Mouse (Mus musculus) heart, adult 8-10 months (tissue): Measurements from ENCODE around the gene Pdpk1. TPM values are rescaled to one million over a fixed set of nuclear protein-coding genes. Genes with fewer than 3 reads are reported as not detected.
"Not testable (repeated sequence)": the region's sequence is repeated elsewhere in the genome, so short reads cannot be mapped to it uniquely, and the experiment has no call there.

ENCODE experiments used
- DNase-seq: peaks from one replicate; pipeline ENCODE4 v3.0.0; 2022; ENCODE audit warnings: low spot score
- total RNA-seq, 4 experiments: library from RNA; stranded (reverse); gene quantifications; 2 replicates each; pipeline ENCODE4 v1.2.4; 2022

Pdpk1 gene
- total RNA-seq, 4 experiments from 2014 or later = 38.3 to 46.0 (median 45.0) TPM

DNA sequence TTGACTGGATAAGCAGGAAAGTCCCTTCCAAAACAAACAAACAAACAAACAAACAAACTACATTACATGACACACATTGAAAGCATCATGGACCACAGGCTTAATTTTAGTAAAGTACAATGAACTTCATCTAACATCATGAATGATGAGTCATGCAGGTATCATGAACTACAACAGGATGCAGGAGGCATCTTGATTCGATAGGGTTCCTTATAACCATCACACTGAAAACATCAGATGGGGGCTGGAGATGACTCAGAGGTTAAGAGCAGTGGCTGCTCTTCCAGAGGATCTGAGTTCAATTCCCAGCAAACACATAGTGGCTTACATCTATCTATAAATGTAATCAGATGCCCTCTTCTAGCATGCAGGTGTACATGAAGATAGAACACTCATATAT is 23.1 kb downstream of the Pdpk1 start:
- no peak for DNase-seq

DNA sequence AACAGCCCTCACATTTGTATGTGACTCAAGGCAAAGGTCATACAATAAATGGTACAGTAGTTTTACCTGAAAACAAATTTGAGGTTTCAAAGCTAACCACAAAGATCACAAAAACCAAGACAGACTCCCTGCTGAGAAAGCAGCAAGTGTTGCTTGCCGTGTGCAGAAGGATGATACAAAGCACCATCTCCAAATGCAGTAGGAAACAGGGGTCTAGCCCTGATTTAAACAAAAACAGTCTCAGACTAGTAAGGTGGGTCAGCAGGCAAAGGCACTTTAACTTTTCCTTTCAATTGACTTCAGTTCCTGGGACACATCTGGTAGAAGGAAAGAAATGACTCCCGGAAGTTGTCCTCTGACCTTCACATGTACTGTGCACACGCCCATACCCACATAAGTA is 23.9 kb downstream of the Pdpk1 start:
- no peak for DNase-seq

DNA sequence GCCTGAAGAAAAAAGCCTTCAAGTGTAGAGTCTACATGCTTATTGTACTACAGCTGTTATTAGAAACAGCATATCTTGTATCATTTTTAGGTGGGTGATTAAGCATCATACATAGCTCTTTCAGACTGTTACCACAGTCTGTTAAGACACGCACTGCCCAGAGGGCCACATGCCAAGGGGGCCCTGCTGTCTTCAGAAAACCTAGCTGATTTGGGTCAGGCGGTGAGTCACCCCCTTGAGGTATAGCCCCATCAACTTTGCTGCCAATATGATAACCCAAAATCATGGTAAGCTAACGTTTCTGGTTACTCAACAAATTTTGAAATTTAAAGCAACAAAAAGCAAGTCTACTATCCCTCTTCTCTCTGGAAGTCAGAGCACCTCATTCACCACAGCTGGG is 31.3 kb downstream of the Pdpk1 start:
- no peak for DNase-seq

DNA sequence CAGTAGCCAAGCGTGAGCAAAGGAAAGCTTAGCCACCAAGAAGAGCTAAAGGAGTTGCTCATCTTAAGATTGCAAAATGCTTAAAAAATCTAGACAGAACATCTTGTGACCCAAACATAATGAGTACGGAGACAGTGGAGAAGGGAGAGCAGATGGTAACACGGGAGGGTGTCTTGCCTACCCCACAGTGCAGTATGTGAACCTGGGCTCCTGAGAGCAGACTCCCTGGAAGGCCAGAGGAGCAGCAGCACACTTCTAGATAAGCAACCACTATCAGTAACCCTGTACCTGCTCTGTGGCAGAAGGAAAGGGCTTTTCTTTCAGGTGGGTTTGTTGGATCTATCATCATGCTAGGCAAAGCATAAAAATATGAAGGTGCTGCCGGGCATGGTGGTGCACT is 37.7 kb downstream of the Pdpk1 start:
- no peak for DNase-seq

DNA sequence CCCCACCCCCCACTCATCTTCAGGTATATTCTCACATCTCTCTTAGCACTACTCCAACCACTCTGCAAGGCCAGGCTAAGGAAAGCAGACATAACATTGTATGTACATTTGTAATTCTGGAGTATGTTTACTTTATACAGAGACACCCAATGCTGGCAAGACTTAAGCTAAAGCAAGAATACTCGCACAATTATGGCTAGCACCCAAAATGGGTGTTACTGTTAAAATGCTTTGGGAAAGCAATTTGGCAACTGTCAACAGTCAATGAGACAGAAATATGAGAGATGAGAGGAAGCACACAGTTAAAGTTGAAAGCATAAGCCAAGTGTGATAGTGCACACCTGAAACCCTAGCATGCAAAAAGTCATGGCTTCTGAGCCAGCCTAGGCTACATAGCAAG is 39.5 kb downstream of the Pdpk1 start:
- no peak for DNase-seq

DNA sequence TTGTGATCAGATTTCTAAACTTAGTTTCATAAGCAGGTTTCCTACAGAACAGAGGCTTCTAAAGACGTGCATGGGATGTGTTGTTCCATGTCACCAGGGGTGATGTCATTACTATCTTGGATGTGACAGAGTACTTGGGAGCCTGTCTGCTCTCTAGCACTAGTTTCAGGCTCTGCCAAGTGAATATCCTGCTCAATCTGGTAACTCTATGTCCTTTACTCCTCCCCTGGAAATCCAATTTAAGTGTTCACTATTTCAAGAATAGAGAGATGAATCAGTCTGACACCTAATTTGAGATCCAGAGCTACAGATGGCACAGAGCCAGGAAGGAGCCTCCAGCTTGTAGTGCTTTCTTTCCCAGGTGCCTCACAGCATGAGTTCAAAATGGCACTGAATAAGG is 41.8 kb downstream of the Pdpk1 start:
- peak; percentile 60 for DNase-seq

DNA sequence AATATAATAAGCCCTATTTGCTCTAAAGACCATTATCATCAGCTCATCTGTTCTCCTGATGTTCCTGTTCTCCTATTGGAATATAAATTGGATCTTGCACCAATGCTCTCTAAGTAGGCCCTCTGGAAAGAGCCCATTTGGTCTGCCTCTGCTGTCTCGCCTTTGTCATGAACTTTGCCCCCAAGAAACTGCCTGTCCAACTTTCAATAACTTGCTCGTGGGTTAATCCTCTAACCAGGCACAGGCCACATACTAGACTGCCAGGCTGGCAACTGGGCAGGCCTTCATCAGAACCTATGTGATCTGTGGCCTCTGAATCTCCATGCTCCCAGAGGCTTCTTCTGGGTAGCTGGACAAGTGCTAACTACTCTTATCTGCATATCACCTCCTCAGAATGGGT is 45.6 kb downstream of the Pdpk1 start:
- no peak for DNase-seq

DNA sequence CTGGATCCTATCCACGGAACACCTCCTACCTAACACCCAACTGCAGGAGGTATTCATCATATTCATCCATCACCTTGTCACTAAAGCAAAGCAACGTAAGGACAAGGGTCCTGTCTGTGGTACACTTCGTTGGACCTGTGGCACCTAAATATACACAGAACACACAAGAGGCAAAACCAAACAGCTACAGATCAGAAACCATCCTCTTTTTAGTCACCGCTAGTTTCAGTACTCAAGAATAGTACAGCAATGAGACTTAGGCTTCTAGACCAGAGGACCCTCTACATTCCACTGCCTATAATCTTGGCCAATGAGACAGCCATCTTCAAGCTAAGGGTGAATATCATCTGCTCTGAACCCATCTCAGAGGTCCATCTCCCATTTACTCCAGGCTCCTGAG is 52.4 kb downstream of the Pdpk1 start:
- DNase-seq = no peak

DNA sequence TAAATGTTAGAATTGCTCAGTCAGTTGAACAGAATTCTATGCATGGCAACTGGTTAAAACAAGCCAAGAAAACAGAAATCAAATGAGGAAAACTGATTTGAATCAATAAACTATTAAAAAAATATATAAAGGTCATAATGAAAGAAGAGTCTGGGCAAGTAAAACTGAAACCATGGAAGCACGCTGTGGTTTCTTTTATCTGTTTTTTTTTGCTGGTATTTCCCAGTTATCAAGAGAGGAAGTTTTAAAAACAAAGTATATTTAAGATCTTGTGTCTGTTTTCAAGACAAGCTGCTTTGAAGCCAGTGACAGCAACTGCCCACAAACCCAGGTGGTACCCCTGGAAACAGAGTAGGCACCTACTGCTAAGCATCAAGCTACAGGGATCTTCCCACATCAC is 60.1 kb downstream of the Pdpk1 start:
- no peak for DNase-seq

DNA sequence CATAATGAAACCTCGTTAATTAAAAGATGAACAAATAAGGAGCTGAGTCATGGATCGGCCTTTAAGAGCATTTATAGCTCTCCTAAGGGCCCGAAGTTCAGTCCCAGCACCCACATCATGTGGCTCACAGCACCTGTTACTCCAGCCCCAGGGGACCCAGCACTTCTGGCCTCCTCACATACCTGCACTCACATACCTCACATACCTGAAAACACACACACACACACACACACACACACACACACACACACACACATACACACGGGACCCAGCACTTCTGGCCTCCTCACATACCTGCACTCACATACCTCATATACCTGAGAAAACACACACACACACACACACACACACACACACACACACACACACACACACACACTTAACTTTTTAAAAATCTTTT is 64.3 kb downstream of the Pdpk1 start:
- DNase-seq = not testable (repeated sequence)

DNA sequence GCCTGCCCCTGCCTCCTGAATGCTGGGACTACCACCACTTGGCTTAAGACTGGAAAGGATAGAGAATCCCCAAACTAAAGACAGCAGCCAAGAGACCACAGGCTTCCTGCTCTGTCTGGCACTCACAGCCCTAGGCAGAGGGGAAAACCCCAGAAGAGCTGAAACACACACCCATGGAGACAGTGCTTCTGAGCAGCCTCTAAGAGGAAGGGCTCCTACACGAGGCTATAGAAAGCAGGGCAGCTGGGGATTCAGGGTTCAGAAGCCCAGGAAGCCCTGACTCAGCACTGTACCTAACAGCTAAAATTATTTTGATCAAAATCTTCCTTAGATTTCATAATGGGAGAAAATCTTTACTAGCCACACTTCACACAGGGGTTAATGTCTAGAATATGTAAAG is 66.1 kb downstream of the Pdpk1 start:
- no peak for DNase-seq

DNA sequence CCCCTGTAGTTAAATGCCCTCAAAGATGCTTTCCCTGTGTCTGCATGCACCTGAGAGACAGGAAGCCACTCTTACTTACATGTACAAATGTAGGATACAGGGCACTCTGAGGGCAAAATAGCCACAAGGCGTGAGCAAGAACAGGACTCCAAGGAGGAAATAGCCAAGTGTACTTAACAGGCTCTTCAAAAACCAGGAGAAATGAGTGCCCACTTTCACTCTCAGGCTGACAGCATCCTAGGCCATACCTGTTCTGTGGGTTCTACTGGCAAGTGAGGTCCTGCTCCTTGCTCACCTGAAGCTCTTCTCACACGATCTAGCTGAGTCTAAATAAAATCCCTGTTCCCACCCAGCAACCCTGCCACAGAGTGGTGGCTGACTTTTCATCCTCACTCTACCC is 73.6 kb downstream of the Pdpk1 start:
- no peak for DNase-seq

DNA sequence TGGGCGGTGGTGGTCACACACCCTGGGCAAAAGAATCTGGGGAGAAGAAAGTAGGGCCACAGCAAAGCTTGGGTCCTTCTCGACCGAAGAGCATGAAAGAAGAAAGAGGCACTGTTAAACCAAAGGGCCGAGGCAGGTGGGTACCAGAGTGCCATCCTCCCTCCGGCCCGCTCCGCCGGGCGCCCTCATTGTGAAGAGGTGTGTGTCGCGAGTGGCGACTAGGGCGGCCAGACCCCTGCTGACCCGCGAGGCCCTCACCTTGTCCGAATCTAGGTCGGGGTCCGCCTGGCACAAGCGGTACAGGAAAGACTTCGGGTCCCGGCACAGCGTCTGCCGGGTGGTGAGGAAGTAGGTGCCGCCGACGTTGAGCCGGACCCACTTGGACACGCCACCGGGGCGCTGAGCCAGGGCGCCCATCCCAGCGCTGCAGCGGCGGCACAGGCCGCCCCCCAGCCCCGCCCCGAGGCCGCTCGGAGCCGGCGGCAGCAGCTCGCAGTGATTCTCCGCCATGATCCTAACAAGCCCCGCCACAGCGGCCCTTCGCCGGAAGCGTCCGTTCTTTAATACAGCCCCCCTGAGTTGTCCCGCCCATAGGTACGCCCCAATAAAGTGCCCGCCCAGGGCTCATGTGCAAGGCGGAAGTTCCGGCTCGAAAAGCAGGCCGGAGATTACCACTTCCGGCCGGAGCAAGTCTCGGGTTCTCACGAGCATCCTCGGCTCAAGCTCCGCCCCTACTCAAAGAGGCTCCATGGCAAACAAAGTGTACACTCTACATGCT is 77.6 kb downstream of the Pdpk1 start, which contains the start of gene Kctd5:
TSS of gene Kctd5 (minus strand) at position 567 of the 778 bp plus-strand sequence.
- DNase-seq = peak; percentile 94

DNA sequence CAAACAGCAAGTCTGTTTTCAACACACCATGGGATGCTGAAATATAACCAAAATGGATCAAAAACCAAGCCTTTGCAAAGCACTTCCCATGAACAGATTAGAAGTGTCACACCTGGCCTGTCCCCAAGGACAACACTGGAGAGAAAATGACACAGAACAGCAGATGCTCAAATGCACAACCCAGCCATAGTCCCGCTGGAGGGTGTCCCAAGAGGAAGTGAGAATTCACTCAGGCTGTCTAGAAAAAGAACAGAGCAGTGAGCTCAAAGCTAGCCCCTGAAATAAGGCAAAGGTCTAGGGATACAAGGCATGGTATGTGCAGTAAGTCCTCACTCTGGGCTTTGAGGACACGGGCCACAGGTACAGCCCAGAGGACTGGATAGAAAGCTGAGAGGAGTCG is 81.2 kb downstream of the Pdpk1 start:
- no peak for DNase-seq

DNA sequence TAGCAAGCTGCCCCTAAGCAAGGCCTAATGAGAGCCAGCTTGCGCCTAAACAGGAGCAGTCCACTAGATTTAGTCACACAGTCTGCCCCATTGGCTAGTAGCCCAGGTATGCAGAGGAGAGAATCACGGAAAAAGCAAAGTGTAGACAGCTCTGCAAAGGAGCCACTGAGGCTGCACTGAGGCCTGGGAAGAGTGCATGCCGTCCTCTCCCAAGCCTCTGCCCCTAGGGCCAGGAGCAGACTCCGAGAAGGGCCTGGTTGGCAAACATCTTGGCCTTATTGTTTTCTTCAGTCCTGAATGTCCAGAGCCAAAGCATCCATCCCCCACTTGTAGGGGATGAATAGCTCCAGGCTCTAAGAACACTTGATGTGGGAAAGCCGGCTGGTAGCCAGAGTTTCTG is 82.5 kb downstream of the Pdpk1 start:
- DNase-seq = no peak

DNA sequence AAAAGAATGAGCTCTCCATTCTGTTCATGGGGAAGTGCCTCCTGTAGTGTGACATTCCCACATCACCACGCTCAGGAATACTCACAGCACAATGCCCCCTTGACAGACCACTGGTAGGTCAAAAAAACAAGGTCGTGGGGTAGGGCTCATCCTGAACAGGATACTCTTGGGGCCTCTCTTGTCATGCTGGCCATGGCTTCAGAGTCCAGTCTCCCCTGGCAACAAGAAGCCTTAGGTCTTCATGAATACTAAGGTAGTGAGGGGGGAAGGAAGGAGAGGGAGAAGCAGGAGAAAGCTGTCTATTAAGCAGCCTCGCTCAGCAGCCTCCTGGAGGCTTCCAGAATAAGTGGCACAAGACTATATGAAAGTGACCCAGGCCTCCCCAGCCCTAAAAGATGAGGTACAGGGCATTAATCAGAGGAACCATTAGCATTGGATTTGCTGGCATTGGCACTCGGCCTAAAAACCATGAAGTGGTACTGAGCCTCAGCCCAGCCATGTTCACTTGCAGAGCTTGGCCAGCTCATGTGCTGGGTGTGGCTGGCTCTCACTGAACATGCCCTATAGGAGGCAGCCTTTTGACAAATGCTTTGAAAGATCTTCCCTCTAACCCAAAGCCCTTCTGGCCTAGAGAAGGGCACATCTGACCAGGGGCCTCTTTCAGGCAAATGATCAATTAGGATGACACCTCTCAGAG is 88.1 kb downstream of the Pdpk1 start:
- DNase-seq = no peak

DNA sequence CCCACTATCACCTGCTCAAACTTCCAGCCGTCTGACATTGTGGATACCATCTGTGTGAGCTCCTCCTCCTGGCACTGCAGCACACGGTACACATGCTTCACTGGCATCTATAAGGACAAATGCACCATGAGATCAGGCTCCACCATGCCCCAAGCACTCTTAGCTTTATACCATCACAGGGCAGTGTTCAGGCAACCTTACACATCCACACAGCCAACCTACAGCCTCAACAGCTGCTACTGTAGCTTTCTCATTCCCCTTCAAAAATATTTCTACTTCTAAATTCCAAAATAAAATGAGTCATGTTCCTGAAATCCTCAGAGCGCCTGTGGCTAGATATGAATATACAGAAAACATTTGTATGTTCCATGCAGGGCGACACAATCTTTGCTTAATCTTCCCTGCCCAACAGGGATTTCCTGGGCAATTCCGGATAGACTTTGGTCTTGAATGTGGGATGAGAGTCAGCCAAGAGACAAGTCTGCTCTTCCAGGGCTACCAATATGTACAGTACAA is 92.9 kb downstream of the Pdpk1 start:
- no peak for DNase-seq

DNA sequence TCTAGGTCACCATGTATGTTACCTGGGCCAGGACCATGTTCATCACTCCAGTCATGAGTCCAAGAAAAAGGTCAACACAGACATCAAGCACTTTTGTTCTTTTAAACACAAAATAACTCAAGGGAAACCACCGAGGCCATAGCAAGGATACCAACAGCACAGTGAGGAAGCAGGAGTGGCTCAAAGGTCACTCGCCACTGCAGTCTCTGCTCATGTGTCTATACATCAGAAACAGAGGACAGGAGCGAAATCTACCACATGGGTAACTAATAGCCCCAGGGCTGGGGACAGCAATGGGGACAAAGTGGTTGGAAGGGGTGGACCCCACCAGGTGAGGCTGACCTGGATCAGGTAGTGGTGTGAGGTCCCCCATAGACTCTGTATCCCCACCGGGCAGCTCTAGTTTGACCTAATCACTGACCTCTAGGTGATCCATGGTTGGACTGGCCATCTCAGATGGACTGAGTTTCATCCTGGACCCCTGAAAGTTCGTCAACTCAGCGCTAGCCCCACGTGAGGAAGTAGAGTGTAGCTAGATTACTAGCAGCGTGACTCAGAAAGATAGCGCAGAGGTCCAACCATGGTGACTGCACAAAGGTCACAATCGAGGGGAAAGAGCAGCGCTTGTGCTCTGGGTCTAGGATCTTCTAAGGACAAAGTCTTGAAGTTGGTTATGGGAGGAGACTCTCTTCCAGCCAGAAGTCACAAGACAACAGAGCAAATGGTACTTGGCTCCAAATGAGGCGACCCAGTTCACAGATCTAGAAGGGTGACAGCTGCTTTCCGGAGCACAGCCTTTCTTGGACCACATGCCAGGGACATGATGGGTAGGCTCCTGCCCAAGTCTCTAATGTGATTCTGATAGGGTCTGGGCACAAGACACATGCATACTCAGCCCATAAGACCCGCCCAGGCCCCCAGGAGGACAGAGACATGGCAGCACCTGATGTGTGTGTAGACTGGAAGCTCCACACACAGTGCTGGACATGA is 93.8 kb downstream of the Pdpk1 start:
- DNase-seq = no peak

DNA sequence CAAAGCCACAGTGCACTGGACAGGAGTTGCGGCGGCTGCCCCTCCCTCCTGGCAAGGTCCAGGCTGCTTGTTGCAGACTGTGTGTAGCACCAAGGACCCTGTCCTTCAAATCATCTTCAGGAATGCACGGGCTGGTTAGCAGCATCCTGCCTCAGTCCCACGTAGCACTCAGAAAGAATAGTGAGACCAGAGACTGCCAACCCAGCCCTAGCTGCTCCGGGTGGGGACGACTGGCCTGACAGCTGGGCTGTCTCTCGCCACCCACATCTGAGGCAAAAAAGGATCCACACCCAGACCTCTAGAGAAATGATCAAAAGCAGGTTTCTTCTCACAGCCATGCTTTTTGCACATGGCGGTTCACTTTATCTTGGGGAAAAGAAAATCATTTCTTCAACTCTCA is 101.7 kb downstream of the Pdpk1 start:
- no peak for DNase-seq

DNA sequence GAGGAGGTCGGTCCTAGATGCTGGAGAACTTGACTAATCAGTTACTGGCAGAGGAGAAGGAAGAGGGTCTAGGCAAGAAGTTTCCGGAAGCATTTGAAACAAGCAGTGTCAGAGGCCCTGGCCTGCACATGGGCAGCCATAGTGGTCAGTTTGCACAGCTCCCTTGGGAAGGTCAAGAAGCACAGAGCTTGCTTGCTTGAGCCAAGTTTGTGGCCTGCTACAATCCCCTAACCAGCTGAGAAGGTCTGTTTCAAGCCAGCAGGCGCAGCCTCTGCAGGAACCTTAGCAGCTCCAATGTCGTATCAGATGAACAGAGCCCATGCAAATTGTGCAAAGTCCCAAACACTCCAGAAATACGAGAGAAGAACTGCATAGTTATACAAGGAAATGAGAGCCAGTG is 102.7 kb downstream of the Pdpk1 start:
- no peak for DNase-seq

DNA sequence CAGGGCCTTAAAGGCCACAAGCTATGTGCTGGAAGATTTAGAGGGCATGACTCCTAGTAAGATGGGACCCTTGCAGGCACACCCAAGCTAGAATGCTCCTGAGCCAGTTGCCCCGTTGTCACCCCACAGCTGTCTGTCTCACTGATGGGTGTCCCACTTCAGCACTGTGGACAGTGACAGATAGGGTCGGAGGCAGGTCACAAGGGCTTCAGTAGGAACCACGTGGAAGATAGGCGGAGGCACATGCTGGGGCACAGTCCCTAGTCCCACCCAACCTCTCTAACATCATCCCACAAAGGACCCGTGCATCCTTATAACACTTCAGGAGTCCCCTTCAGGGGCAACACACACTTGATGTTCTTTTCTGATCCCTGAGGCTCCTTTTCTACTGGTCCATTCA is 104.7 kb downstream of the Pdpk1 start:
- no peak for DNase-seq

DNA sequence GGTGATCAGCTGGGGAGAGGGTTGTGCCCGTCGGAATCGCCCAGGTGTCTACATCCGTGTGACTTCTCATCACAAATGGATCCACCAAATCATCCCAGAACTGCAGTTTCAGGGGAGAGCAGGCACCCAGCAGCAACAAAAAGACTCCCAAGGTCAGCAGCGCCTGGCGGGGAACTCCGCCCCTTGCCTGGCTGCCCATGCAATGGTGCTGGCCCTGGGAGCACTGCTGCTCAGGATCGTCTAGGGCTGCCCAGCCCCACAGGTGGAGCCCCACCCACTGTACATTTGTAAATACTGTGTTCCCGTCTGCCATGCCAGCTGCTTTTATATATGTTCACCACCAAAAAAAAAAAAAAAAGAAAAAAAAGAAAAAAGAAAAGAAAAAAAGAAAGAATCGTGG is 105.1 kb downstream of the Pdpk1 start:
- DNase-seq = no peak
